Mouse (Mus musculus) skeletal muscle tissue, adult 2 months (tissue): Measurements from ENCODE around the gene Bub3.

Experiments used
- DNase-seq: peaks from one replicate; pipeline ENCODE4 v3.0.0-alpha.2; 2012; ENCODE audit warnings: low read depth, low spot score

The Bub3 gene

DNA sequence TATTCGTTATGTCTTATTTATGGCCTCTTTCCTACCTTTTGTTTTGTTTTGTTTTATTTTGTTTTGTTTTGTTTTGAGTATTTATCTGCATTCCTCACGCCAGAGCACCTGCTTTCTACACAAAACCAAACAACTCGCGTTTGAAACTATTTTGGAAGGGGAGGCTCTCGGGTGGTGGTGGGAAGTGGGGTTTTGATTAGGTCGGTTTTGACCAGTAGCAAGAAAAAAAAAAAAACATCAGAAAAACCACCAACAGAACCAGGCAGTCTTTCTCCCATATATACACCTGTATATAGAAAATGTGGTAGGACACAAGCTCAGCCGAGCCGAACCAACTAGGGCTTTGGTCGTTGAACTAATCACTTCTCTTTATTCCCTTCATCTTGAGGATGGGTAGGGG, 3.9 kb upstream of the Bub3 start:
- DNase-seq, result no peak

DNA sequence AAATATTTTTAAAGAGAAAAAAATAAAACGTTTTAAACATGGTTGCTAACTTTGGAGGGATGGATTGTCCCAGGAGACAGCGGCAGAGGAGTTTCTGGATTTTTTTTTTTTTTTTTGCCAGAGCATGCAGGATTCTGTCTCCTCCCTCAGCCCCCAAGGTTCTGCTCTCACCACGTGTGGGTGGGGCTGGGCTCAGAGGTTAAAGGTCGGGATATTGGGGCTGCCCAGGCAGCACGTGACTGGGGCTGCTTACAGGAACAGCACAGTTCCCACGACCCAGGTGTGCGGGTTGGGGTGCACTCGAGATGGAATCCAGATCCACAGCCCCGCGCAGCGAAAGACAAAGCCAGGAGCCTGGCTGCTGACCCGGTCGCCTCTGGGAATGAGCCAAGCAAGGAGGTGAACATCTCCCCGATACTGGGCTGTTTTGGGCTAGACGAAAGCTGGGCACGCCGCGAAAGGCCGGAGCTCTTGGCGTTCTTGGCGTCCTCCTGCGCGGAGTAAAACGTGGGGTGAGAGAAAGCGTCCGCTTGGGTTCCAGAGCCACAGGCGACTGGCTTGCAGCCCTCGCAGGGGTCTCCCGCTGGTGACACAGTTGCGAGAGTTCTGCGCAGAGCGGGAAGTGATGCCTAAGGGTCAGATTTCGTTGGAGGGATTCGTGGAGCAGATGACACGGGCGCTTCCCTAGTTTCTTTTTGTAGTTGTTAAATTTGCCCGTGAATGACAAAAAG, 3.3 kb upstream of the Bub3 start:
- no peak for DNase-seq

DNA sequence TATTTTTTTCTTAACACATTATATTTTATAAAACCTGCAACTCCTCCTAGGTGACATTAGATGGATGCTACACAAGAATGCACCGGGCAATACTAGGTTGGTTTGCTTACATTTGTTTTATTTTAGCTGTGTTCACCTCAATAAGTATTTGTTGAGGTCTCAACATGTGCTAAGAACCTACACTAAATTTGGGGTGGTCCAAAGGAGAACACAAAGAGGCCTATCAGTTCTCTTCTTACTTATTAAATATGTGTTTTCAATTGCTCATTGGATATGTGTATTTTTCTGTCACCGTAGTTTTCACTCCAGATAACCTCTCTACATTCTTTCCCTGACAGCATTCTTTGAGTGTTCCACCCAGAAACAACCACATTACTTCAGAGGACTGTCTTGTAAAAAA, 2.3 kb upstream of the Bub3 start:
- no peak for DNase-seq

DNA sequence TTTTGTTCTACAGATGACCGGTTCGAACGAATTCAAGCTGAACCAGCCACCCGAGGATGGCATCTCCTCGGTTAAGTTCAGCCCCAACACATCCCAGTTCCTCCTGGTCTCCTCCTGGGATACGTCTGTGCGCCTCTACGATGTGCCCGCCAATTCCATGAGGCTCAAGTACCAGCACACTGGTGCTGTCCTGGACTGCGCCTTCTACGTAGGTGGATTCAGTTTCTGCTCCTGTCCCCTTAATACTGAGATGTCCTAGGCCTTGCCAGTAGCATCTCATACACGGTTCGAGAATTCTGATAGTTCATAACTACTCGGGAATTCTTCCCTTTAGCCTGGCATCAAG, 648 bp downstream of the Bub3 start:
- no peak for DNase-seq

DNA sequence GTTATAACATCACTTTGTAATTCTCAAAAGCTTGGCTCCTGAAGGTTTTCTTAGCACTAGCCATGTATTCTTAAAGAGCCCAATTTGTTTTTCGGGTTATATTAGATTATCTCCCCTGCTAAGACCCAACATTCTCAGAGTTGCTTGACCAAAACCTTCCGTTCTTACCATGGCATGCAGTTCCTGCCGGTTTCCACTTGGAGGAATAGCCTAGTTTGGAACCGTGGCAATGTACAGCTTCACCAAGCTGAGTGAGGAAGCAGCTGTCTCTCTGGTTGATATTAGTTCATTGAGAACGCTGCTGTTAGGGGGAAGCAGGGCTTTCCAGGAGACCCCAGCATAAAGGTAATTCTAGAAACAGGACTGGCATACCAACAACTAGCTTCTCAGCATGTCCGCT, 15.2 kb downstream of the Bub3 start:
- no peak for DNase-seq

DNA sequence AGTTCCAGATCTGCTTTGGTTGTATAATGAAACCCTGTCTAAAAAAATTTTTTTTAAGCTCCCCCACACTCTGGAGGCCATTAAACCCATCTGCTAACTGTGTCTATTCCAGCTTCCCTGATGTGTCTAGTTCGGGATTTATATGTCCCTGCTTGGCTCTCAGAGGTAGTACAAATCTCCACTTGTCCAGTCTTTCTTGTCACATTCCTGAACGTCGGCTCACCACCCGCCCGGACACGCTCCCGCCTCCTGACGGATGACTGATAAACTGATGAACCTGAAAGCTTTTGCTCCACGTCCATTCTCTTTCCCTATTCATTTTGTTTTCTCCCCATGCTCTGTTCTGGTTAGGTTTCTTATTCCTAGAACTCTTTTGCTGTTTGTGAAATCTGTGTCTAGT, 22.2 kb downstream of the Bub3 start:
- DNase-seq, result no peak

DNA sequence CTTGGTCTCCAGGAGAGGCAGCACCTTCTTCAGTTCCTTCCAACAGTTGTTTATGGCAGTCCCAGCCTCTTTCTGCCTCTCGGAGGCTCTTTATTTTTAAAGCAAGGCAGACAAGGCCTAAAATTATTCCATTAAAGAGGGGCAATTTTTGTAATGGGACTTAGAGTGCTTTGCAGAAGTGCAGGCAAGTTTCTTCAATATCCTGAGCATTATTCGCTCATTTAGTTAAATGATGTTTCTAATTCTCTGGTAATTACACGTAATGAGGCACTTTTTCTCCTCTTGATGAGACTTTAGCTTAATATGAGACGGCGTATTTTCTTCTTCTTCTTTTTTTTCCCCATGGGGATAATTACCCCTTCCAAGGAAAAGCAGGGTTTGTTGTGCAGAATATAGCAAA, 25.5 kb downstream of the Bub3 start:
- no peak for DNase-seq

DNA sequence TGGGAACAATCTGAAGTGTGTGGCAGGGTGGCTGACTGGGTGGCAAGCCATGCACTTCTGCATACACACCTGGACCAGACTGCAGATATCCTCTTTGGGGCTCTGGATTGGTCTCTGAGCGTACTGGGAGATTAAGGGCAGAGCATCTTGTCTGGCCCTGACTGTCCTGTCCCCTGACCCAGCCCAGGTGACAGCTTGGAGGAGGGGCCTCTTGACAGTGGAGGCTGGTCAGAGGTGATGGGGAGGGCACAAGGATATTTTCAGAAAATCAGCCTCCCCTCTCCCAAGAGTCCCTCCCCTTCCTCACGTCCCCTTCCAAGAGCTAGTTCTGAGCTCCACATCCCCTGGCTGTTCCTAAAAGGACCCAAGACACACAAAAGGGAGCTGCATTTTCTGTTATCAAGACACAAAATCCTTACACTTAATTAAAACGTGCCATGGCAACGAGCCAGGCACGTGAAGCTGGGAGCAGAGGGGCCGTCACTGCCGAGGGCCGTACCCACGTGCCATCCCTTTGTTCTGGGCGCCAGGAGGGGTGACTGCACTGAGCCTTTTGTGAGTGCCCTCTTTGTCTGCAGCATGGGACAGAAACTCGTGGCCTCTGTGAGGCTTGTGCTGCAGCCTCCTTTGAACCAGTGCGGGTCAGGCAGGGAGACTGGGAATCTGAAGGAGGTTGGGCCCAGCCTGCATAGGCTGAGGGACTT, 37.9 kb downstream of the Bub3 start:
- DNase-seq, result no peak

DNA sequence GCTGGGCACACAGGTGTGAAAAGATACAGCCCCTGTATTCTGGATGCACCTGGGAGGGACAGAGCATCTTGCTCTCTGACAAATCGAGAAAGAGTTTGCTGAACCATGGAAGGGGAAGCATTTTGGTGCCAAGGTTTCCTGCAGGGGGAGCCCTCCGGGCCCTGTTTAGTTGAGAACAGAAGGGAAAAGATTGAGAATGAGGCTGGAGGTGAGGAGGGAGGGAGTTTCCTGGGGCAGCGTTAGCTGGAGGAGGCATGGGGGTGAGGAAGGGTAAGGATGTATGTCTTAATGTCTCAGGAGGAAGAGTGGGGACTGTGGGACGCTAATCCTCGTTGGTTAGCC, 38.4 kb downstream of the Bub3 start:
- no peak for DNase-seq

DNA sequence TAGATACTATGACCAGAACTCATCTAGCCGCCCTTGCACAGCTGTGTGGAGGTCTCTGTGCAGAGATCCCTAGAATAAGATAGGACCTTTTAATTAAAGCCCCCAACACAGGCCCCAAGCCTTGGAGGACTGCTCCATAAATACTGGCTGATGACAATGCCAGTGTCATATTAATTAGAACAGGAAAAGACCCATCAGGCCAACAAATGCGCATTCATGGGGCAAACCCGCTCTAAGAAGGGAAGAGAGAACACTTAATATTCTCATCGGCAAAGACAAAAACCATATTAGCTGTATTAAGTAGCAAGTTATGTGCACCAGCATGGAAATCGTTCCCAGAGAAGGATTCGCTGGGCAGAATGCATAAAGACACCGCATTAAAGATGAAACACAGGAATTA, 42.1 kb downstream of the Bub3 start:
- DNase-seq, result no peak

DNA sequence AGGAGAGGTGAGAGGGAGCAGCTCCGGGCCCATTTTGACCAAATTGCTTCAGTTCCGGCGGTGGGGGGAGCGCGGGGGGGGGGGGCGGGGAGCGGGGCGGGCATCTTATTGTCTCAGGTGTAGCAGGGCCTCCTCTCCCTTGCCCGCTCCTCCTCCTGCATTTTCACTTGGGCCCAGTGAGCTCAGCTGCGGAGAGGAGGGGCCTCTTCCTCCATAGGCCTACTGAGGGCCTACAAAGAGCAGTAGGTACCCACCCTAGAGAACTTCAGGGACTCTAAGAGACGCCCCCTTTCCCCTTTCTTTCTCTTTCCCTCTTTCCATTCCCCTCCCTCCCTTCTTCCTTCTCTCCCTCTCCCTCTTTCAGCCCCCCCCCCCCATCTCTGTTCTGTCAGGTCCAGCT, 43.2 kb downstream of the Bub3 start:
- DNase-seq, result no peak

DNA sequence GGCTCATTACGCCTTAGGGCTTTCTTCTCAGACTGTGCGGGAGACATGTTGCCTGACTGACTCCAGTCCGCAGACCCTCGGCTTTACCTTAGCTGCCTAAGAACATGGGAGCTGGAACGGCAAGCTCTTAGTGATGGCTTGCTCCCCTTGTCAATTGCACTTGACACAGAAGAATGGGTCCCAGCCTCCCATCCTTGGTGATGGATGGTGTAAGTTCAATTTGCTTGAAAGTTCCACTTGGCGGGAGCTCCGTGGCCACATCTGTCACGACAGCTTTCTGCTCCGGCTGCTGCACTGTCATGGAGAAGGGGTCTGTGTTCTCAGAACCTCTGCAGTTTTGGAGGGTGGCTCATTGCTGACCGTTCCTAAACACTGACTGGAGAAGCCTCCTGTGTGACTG, 44.9 kb downstream of the Bub3 start:
- no peak for DNase-seq

DNA sequence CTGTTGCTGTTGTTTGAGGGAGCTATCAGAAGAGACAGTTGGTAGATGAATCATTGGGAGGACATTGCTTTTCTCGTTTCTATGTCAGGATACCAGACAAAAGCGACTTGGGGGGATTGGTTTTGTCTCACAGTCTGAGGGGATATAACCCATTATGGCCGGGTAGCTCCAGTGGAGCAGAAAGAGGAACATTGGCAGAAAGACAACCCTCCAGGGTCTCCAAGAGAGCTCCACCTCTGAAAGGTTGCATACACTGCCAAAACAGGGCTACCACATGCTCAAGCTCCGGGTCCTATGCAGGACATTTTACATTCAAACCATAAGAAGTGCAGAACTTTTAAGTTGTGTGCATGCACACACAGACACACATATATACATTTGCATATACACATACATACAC, 45.5 kb downstream of the Bub3 start:
- no peak for DNase-seq

DNA sequence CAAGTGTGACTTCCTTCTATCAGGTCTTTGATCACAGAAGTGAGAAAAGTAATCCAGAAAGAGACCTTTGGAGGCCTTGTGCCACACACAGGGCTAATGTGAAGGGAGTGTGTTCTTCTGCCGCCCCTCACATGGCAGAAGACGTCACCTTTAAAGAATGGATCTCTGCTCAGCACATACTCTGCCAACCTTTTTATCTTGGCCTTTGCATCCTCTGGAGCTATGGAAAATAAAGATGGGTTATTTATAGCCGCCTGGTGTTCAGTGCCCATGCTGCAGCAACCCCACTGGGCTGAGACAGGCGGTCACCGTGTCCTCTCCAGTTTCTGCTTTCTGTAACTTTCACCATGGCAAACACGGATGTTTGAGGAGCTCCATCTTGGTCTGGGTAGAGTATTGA, 48.0 kb downstream of the Bub3 start:
- no peak for DNase-seq

DNA sequence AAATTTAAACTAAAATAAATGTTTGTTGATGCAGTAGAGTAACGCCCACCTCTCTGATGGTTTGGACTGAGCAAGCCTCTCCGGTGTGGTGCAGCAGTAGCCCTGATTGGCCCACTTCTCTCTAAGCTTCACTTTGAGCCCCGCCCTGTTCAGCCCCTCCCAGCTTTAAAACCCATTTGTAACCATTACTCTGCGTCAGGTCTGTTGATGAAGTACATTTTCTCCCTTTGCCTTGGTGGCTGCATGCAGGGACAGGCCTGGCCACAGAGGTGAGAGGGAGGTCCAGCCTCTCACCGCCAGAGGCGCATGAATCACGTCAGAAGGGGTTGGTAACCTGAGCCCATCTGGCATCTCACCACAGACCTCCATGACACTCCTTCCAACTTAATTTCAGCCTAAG, 49.7 kb downstream of the Bub3 start:
- DNase-seq, result no peak
